Mouse (Mus musculus) C2C12 (cell line): ENCODE data around the gene Phf21a. TPM values are rescaled to one million over a fixed set of nuclear protein-coding genes. Genes with fewer than 3 reads are reported as not detected.

Experiments used
- H3K27me3 ChIP-seq: one replicate; pipeline ENCODE4 v1.6.1; 2011; ENCODE audit not compliant: control insufficient read depth, insufficient read depth, insufficient read length
- H3K36me3 ChIP-seq: one replicate; pipeline ENCODE4 v1.6.1; 2011; ENCODE audit not compliant: control insufficient read depth, insufficient read depth
- H3K4me3 ChIP-seq: one replicate; pipeline ENCODE4 v1.5.1; 2011; ENCODE audit warnings: mild to moderate bottlenecking, control low read depth; ENCODE audit not compliant: poor library complexity, insufficient read depth, severe bottlenecking
- H3K79me2 ChIP-seq: one replicate; pipeline ENCODE4 v1.6.1; 2011; ENCODE audit not compliant: control insufficient read depth, insufficient read depth
- H3K79me3 ChIP-seq: one replicate; pipeline ENCODE4 v1.6.1; 2011; ENCODE audit warnings: low read depth, control low read depth
- H3ac ChIP-seq: one replicate; pipeline ENCODE3; 2011; ENCODE audit warnings: low read depth; ENCODE audit not compliant: control insufficient read depth, insufficient read length
- CEBPB ChIP-seq: IDR thresholded peaks from one replicate; pipeline ENCODE4 v1.6.1; 2011; ENCODE audit warnings: low read depth, mild to moderate bottlenecking, control low read depth, moderate library complexity
- CTCF ChIP-seq: IDR thresholded peaks from one replicate; pipeline ENCODE4 v1.5.1; 2011; ENCODE audit not compliant: control insufficient read depth, insufficient read depth, insufficient read length
- FOSL1 ChIP-seq: IDR thresholded peaks from one replicate; pipeline ENCODE4 v1.8.0; 2011; ENCODE audit warnings: mild to moderate bottlenecking, low read length; ENCODE audit not compliant: poor library complexity, insufficient read depth, severe bottlenecking
- MAX ChIP-seq: IDR thresholded peaks from one replicate; pipeline ENCODE4 v1.6.1; 2011; ENCODE audit warnings: mild to moderate bottlenecking, control low read depth
- MYOD1 ChIP-seq: IDR thresholded peaks from one replicate; pipeline ENCODE4 v1.6.1; 2011; ENCODE audit warnings: low read depth; ENCODE audit not compliant: control insufficient read depth, insufficient read length
- MYOG ChIP-seq: IDR thresholded peaks from one replicate; pipeline ENCODE4 v1.6.1; 2011; ENCODE audit not compliant: control insufficient read depth, insufficient read length; ENCODE audit errors: extremely low read depth
- USF1 ChIP-seq: IDR thresholded peaks from one replicate; pipeline ENCODE4 v1.6.1; 2011; ENCODE audit warnings: low read depth, mild to moderate bottlenecking, control low read depth, moderate library complexity
- polyA plus RNA-seq: library from polyadenylated mRNA; unstranded; fragments of >200 nt; fragmentation: generic; extraction: Trizol; gene quantifications from one replicate; pipeline ENCODE4 v1.2.1, GENCODE M21; 2012; ENCODE audit warnings: missing spikeins

Gene Phf21a
- polyA plus RNA-seq, 1 experiment: 8.5 TPM

- Histone ChIP-seq H3K79me2 (no peaks in the 10 kb centered on the region), H3K36me3 (no peaks in the 10 kb centered on the region), H3K27me3 (no peaks in the 10 kb centered on the region), H3K4me3 (no peak overlapping the region), H3ac (no peak overlapping the region), H3K79me3 (no peaks in the 10 kb centered on the region)
- TF ChIP-seq MAX (no peak), MYOD1 (no peak), FOSL1 (no peak), USF1 (no peak), CEBPB (no peak), MYOG (no peak), CTCF (no peak)
Observed at GRCm38 (mm10) chr2:92060291-92060690, 32.6 kb upstream of the Phf21a start.

DNA sequence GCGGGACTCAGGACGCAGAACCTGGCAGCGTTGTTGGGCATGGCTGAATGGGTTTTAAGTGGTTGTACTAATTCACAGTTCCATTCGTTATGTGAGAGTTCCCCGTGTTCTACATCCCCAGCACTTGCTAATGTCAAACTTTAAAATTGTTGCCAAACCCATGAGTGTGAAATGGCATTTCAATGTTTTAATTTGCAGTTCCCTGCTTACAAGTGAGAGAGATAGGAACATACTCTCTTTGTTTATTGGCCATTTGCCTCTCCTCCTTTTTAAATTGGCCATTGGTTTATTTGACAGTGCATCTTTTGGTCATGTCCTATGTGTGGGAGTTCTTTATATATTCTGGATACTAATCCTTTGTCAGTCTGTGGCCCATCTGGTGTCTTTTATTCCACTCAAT is 31.6 kb upstream of the Phf21a start:
- no peaks in the 10 kb centered on the region for H3K79me2 ChIP-seq
- H3K4me3 ChIP-seq: no peak overlapping the region
- no peaks in the 10 kb centered on the region for H3K79me3 ChIP-seq
- no peak overlapping the region for H3ac ChIP-seq
- no peaks in the 10 kb centered on the region for H3K27me3 ChIP-seq
- TF ChIP-seq CEBPB (no peak), FOSL1 (no peak), MAX (no peak), USF1 (no peak), MYOG (no peak), MYOD1 (no peak), CTCF (no peak)
- no peaks in the 10 kb centered on the region for H3K36me3 ChIP-seq

DNA sequence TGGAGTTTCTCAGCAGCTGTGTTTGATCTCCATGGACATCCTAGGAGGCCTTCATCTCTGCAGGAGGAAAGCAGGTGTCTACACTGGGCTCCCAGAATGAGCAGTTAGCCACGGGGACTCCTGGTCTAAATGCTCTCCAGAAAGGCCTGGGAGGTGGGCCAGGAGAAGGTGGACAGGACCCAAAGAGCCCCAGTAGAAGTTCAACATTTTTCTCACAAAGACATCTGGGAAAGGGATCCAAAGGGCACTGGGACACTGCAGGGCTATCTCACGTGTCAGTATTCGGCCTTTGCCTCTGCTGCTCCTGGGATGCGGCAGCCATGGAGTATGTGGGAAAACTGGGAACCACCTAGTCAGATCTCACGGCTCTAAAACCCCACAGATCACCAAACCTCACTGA is 29.8 kb upstream of the Phf21a start:
- TF ChIP-seq MAX (no peak), MYOD1 (no peak), FOSL1 (no peak), CTCF (no peak), USF1 (no peak), MYOG (no peak), CEBPB (no peak)
- H3ac ChIP-seq: no peak overlapping the region
- no peaks in the 10 kb centered on the region for H3K27me3 ChIP-seq
- no peak overlapping the region for H3K4me3 ChIP-seq
- H3K79me3 ChIP-seq: no peaks in the 10 kb centered on the region
- H3K79me2 ChIP-seq: no peaks in the 10 kb centered on the region
- no peaks in the 10 kb centered on the region for H3K36me3 ChIP-seq

- H3K79me2 ChIP-seq: no peaks in the 10 kb centered on the region
- no peak for TF ChIP-seq USF1
- no peak for TF ChIP-seq CTCF
- no peak for TF ChIP-seq CEBPB
- no peak for TF ChIP-seq MYOG
- TF ChIP-seq MYOD1: no peak
- TF ChIP-seq FOSL1: no peak
- TF ChIP-seq MAX: no peak
Observed at GRCm38 (mm10) chr2:92065269-92065888, 27.5 kb upstream of the Phf21a start.

GRCm38 (mm10) chr2:92065938-92066337 is 27.0 kb upstream of the Phf21a start:
- TF ChIP-seq CTCF (no peak), MAX (no peak), USF1 (no peak), CEBPB (no peak), MYOG (no peak), MYOD1 (no peak), FOSL1 (no peak)
- Histone ChIP-seq H3K79me2 (no peaks in the 10 kb centered on the region), H3K27me3 (no peaks in the 10 kb centered on the region), H3K36me3 (no peaks in the 10 kb centered on the region), H3ac (no peak overlapping the region), H3K4me3 (no peak overlapping the region), H3K79me3 (no peaks in the 10 kb centered on the region)

More at GRCm38 (mm10) chr2:92065269-92065888, 27.5 kb upstream of the Phf21a start:
- Histone ChIP-seq H3K4me3 (no peak overlapping the region), H3K79me3 (no peaks in the 10 kb centered on the region), H3K36me3 (no peaks in the 10 kb centered on the region), H3ac (no peak overlapping the region), H3K27me3 (no peaks in the 10 kb centered on the region)

DNA sequence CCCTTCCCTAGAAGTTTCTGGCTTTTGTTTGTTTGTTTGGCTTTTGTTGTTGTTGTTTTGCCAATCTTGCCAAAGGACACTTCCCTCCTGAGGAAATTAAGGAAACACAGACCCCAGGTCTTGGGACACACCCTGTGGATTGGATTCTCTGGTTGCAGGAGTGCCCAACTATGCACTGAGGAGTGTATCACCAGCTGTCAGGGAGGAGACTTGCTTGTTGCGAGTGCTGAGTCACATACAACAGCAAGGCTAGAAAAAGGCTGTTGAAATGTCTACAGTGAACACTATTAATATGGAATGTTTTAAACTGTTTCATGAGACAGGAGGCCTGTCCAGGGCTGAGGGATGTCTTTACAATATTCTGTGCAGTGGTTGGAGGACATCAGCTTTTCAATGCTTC is 26.0 kb upstream of the Phf21a start:
- TF ChIP-seq FOSL1: no peak
- no peak for TF ChIP-seq MYOG
- no peak for TF ChIP-seq CEBPB
- no peak for TF ChIP-seq USF1
- TF ChIP-seq MAX: no peak
- peak; percentile 62 for TF ChIP-seq MYOD1
- no peak for TF ChIP-seq CTCF
- no peak overlapping the region for H3ac ChIP-seq
- H3K4me3 ChIP-seq: no peak overlapping the region
- H3K79me2 ChIP-seq: no peaks in the 10 kb centered on the region
- no peaks in the 10 kb centered on the region for H3K36me3 ChIP-seq
- H3K79me3 ChIP-seq: no peaks in the 10 kb centered on the region
- no peaks in the 10 kb centered on the region for H3K27me3 ChIP-seq
